Mouse (Mus musculus): ENCODE measurements around the gene Chil1. TPM values are rescaled to one million over a fixed set of nuclear protein-coding genes. Genes with fewer than 3 reads are reported as not detected.
A peak's percentile ranks its signal among the peaks of the same experiment; 100 is the strongest.

Gene Chil1
- total RNA-seq, 2 experiments from 2014 or later, result 120 to 137 TPM

DNA sequence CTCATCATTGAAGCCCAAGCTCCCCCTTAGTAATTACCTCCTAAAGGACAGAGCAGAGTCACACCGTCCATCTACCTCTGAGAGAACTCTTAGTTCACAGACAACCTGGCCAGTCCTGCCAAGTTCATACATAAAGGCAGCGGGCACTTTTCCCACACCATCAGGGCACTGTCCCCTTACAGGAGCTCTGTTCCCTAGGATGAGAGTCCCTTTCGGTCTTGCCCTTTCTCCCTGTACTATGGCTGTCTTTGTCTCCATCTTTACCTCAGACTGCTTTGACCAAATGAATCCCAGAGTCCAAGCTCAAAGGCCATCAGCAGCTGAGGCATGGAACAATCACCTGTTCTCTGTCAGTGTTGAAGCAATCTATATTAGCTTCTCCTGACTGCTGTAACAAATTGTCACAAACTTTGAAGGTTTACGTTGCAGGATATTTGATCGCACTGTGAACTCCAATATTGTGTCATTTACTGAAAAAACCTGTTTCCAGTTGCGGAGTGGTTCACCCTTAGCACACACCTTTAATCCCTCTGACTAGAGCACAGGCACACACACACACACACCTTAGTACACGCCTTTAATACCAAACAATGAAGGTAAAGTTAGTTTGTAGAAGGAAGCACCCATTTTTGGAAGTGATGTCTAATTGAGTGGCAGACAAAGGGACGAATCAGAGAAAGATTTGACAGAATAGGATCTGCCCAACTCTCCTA, 12.8 kb upstream of the Chil1 start:
- ATAC-seq (ENCODE audit: poor library complexity, severe bottlenecking), result no peak

DNA sequence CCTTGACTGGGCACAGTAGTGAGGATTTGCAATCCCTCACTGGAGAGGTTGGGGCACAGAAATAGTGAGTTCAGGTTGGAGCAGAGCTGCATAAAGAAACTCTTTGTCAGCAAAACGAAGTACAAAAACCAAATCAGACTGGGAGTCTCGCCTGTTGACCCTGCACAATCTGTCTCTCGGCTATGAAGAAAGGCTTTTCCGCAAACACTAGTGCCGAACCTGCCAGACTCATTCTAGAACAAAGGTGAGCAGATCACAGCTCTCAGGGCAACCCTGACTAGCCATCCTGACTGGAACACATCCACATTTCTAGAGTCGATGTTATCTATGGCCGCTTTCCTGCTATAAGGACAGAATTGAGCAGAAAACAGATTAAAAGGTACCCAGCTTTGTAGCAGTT, 8.9 kb upstream of the Chil1 start:
- no peak for ATAC-seq (ENCODE audit: poor library complexity, severe bottlenecking)

DNA sequence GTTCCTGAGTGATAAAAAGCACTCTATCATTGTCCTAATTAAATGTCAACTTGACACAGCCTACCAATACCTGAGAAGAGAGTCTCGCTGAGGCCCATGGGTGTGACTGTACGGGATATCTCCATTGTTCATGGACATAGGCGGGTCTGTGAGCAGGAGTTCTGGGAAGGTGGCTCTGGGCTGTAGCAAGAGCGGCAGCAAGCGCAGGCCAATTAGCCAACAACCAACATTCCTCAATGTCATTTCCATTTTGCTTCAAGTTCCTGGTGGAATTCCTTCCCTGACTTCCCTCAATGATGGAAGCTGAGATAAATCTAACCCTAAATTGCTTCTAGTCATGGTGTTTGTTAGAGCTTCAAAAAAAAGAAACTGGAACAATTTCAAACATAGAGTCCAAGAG, 4.0 kb upstream of the Chil1 start:
- no peak for ATAC-seq (ENCODE audit: poor library complexity, severe bottlenecking)

DNA sequence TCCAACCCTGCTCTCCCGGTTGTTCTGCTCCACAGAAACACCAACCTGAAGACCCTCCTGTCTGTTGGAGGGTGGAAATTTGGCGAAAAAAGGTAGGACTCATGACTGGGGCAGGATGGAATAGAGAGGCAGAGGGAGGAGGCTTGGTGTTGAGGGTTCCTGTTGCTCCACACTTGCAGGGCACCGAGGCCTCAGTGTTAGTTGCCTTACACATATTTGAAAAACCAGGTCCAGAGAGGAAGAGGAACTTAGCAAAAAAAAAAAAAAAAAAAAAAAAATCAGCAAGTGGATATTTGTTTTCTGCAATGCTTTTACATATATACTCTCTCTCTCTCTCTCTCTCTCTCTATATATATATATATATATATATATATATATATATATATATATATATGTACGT, 2.1 kb downstream of the Chil1 start:
- peak; percentile 72 for ATAC-seq (ENCODE audit: poor library complexity, severe bottlenecking)

DNA sequence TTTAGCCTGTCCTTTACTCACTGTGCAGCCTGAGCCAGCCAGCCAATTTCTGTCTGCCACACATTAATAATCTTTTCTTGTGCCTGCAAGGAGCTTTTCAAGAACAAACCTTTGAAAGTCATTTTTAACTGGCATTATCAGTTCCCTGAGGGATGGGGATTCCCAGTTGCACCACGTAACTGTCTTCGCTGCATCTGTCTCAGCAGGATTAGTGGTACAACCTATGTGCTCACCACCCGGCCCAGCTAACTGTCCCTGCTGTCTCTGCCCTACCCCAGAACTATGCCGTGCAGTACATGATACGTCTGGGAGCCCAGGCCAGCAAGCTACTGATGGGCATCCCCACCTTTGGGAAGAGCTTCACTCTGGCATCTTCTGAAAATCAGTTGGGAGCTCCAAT, 6.2 kb downstream of the Chil1 start:
- ATAC-seq (ENCODE audit: poor library complexity, severe bottlenecking), result no peak

DNA sequence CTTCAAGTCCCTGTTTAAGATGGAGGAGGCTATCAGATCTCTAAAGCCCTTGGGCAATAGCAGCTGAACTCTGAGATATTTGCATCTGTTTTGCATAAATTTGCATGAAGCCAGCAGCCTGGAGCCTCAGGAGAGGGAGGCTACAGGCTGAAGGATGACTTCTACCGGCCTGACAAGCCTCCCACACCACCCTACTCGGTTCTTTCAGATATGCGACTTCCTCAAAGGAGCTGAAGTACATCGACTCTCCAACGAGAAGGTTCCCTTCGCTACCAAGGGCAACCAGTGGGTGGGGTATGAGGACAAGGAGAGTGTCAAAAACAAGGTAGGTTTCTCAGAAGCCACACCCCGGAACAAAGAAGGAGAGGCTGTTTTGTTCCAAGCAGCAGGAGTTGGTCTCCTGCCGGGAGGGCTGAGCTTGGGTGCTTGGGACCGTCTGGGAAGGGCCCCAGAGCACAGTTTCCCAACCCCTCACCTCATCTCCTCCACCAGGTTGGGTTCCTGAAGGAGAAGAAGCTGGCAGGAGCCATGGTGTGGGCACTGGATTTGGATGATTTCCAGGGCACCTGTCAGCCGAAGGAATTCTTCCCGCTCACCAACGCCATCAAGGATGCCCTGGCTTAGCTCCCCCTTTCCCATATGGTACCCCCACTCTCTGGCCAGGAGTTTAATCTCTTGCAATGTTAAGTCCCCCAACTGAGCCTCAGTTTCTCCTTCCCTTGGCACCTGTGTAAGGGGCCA, 7.2 kb downstream of the Chil1 start:
- peak; percentile 80 for ATAC-seq (ENCODE audit: poor library complexity, severe bottlenecking)

DNA sequence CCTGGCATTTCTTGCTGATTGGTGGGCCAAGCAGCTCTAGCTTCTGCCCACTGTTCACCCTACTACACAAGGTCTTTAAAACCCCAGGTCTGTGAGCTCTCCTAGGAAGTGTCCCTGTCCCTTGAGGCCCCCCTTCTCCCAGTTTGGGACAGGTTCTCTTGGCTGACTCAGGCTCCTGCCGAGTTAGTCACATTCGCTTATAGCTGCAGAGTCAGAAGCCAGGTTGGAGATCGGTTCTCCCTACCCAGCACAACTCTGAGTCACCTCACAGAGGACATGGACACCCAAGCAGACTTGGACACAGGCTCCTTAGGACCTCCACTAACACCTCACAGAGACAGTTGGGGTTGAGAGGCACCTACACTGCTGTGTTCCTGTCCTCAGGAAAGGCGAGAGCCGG, 9.2 kb downstream of the Chil1 start:
- no peak for ATAC-seq (ENCODE audit: poor library complexity, severe bottlenecking)

DNA sequence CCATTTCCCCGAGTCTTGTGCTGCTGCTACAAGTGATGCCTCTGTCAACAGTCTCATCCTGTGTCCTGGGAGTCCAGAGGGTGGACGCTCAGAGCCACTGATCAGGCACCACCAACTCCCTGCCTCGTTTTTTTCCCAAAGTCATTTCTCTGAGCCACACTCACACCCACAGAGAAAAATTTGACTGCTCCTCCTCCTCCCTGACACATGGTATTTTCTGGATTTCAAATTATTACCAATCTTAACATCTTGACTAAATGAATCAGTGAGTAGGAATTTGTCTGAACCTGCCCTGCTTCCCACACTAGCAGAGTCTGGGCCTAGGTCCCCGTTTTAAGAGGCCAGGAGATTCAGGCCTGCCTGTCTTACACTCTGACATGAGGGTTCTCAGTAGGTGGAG, 10.0 kb downstream of the Chil1 start:
- no peak for ATAC-seq (ENCODE audit: poor library complexity, severe bottlenecking)

DNA sequence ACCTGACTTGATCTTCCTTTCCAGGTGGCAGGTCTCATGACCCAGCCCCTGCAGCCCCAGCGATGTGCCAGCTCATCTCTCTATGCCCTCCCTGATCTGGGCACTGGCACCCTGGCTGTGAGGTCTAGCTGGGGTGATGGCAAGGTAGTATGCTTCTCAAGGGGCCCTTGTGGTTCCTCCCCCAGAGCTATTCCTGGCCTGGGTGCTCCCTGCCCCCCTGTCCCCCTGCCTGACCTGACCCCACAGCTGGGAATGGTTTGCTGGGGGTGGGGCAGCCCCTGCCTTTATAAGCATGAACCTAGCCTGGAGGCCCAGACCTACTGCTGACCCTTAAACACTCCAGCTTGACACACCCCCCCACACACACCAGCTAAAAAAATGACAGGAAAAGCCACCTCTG, 11.2 kb downstream of the Chil1 start, which contains the start of gene Mybph:
Gene Mybph, plus strand, starts transcription at position 323 of the 400 bp plus-strand sequence.
- ATAC-seq (ENCODE audit: poor library complexity, severe bottlenecking), result no peak

DNA sequence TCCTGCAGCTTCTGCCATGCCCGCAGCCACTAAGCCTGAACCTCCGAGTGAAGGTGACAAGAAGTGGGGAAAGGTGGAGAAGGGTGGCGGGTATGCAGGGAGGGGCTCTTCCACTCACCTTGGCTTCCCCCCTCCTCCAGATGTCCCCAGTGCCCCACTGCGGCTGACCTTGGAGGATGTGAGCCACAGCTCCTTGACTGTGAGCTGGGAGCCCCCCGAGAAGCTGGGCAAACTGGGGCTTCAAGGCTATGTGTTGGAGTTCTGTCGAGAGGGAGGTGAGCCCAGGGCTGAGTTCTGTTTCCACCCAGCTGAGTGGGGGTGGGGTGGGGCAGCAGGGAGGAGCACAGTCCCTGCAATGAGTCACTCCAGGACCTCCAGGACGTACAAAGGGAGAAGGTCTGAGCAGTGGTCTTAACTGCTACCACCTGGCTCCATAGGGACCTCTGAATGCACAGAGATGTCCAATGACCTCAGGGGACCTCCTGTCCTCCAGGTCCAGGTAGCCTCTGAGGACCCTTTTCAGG, 11.8 kb downstream of the Chil1 start:
- ATAC-seq (ENCODE audit: poor library complexity, severe bottlenecking), result no peak

DNA sequence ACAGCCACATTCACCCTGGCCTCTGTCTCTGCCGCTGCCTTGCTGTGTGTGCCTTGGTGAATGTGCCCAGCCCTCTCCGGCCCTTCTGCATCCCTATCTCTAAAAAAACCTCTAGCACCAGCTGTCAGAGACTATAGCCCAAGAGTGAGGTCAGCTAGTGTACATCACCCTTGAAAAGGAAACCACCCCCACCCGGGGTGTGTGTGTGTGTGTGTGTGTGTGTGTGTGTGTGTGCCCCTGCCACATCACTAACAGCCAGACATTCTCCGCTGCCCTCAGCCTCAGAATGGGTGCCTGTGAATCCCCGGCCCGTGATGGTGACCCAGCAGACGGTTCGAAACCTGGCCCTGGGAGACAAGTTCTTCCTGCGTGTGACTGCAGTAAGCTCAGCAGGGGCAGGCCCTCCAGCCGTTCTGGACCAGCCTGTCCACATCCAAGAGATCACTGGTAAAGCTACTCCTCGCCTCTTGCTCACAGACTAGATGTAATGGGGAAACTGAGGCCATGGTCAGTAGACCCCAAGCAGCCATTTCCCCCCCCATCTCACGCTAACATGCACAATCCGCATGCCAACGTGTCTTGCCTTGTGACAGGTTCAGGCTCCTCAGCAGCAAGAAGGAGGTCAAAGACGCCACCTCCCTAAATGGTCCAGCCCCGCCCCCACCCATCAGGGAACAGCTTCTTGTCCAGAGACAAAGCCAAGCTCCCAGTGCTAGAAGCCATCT, 12.5 kb downstream of the Chil1 start:
- no peak for ATAC-seq (ENCODE audit: poor library complexity, severe bottlenecking)

DNA sequence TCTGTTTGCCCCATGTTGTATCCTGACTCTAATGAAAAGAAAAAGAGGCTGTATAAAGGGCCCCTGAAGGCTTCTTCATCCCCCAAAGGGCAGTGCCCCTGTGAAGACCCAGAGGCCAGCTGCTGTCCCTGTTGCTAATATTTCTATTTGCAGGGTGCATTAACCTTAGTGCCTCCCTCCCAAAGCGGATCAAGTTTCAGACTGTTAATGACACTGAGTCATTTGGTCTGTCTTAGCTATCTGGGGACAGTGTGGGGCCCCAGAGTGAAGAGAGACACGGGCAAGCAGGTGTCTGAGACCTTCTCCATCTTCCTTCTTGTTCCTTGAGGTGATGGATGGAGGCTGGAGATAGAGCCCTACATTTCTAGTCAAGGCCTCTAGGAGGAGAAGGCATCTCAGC, 13.1 kb downstream of the Chil1 start:
- ATAC-seq (ENCODE audit: poor library complexity, severe bottlenecking), result no peak

DNA sequence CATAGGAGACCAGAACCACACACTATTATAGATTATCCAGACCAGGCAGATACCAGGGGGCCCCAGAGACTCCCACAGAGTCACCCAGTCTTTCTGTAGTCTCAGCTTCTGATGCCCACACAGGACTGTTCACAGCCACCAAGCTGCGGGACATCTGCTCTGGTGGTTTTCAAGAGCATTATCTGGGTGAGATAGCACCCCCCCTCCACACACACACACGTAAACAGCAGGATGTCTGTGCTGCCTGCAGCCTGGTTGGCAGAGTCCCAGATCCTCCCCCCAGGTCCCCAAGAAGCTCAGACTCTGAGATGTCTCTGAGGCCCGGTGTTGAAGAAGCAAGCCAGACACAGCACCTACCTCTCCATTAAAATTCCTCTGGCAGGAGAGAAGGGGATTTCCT, 13.6 kb downstream of the Chil1 start:
- ATAC-seq (ENCODE audit: poor library complexity, severe bottlenecking), result no peak

DNA sequence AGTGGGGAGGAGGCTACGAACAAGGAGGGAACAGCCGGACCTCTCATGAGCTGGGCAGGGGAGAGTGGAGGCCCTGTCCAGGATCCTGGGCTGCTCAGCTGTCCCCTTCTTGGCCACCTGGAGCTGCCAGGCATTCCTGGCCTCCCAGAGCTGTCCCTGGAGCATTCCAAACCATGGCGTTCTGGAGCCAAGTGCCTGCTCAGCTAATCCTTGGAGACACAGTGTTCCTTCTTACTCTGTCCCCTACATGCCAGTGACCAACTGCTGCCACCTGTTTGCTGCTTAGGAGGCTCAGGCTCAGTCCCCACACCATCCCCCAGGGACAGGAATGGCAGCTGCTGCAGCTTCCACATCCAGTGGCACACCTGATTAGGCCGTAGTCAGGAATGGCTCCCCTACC, 14.0 kb downstream of the Chil1 start:
- ATAC-seq (ENCODE audit: poor library complexity, severe bottlenecking), result no peak; the same call in 1 of the 2 replicates

DNA sequence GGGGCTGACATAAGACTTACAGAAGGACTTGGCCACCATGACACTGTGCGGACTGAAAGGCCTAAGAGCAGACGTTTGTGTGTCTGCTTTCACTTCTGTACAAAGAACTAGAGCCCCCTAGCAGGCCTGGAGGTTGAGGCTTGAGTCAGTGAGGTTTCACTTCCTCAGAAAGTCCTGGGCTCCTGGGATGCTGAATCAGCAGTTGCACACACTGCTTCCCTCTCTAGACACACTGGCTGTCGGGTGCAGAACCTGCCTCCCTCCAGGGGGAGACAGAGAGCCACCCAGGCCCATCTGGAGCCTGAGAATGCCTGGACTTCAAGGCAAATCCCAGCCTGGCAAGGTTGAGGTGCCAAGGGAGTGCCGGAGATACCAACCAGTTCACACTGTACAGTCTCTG, 14.4 kb downstream of the Chil1 start:
- peak; percentile 98 for ATAC-seq (ENCODE audit: poor library complexity, severe bottlenecking)

DNA sequence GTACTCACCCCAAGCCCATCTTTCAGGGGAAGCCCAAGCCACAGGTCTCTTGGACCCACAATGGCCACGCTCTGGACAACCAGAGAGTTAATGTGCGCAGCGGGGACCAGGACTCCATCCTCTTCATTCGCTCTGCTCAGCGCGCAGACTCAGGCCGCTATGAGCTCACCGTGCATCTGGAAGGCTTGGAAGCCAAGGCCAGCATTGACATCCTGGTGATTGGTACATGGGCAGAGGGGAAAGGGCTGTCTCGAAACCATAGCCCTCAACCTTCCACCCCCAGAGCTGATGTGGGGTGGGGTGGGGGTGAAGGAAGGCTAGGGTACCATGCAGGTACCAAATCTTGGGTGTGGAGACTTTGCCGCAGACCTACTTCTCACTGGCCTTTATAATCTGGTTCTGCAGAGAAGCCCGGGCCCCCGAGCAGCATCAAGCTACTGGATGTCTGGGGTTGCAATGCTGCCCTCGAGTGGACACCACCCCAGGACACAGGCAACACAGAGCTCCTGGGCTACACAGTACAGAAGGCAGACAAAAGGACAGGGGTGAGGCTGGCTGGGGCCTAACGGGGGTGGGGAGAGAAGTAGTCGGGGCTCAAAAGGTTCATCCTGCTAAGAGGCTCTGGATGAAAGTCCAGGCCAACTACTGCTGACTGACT, 15.5 kb downstream of the Chil1 start:
- no peak for ATAC-seq (ENCODE audit: poor library complexity, severe bottlenecking)

DNA sequence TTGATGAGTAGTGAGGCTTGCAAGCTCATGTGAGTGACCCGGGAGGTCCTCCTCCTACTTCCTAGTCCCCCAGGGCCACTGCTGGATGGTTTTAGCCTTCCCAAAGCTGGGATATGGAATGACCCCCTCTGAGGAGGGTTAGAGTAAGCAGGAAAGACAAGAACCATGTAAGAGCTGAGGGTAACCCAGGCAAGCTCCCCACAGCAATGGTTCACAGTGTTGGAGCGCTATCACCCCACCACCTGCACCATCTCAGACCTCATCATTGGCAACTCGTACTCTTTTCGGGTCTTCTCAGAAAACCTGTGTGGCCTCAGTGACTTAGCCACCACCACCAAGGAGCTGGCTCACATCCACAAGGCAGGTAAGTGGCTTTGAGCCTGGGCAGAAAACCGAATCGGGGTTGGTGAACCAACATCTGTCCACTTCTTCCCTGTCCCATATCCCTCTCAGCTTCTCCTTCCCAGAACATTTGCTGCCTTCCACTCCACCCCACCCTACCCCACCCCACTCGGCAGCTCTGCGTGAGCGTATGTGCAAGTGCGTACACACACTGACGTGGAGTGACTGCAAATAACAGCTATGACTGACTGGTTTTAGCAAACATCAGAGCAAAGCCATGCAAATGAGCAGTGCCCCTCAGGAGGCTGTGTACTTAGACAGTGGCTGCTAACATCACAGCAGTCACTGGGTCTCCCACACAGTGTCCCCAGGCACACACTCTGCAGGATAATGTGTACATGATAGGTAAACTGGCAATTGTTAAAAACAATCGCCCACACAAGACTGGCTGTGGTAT, 16.4 kb downstream of the Chil1 start:
- no peak for ATAC-seq (ENCODE audit: poor library complexity, severe bottlenecking)

DNA sequence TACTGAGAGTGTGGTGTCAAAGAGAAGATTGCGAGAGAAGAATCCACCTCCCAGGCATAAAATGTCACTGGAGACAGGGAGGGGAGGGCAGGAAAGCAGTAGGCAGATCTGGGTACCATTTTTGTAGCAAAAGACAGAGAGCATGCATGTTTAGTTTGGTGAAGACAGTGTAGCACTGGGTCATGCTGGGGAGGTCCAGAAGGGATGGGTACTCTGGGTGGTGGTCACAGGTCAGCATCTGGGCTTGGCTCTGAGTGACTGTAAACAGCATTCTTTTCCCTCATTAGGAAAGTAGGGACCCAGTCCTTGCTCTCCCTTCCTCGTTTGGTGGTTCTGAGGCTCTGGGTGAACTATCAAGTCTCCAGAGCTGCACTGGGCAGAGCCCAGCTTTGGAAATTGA, 18.5 kb downstream of the Chil1 start:
- no peak for ATAC-seq (ENCODE audit: poor library complexity, severe bottlenecking)

DNA sequence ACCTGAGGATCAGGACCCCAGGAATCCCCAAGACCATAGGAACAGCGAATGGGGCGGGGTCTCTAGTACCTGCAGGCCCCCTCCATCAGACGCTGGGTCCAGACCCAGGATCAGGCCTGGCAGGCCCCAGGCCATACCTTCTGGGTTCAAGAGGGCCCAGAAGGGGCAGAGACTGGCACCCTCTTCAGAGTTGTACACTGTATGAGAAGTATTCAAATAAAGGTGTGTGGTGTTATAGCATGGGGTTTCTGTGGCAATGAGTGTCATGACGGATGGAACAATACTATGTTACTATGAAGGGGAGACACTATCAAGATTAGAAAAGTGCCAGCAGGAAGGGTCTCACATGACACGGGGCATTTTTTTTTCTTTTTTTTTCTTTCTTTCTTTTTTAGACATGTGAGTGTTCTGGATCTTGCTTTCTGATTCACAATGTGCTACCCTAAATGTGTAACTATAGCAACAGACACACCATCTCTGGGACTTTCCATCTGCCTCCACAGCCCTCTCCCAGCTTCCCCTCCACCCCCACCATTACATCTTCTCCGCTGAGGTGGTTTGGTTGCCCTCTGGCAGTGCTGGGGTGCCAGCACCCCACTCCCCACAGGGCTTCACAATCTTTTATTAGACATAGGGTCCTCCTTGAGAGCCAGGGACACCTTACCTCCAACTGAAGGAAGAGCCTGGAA, 19.2 kb downstream of the Chil1 start:
- ATAC-seq (ENCODE audit: poor library complexity, severe bottlenecking), result no peak
